Mouse (Mus musculus): ENCODE data around the gene Gdf7. TPM values are rescaled to one million over a fixed set of nuclear protein-coding genes. Genes with fewer than 3 reads are reported as not detected.

The Gdf7 gene
- polyA plus RNA-seq, 1 experiment from 2014 or later: not detected

DNA sequence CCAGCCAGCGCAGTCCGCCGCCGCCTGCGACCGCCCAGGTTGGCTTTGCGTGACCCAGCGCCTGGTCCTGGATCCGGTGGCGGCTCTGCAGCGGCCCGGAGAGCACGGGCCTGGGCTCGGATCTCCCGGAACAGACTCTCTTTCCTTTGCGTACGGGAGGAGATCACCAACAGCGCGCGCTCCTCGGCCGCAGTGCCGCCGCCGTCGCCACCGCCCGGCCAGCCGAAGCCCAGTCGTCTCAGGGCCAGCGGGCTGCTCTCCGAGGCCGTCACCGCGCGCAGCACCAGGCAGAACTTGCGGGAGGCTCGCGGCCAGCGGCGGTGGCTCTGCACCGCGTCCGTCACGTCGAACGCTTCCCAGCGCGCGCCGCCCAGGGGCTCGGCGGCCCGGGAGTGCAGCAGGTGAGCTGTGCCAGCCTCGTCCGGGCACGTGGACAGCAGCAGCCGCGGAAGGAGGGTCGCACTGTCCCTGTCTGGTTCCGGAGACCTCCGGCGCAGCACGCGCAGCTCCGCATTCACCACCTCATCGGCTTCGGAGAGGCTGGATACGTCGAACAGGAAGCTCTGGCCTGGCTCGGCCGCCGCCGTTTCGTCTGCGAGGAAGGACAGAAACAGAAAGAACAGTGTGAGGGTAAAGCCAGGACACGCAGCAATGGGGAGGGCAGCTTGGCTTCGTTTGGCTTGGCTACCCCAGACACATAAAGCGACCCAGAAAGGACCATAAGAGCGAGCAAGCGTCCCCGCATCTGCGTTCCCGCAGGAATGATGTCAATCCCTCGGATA lies 3.2 kb downstream of the Gdf7 start:
- WGBS: 2% methylated on average over 79 of the region's 85 CpGs
- peaks cover 3% of the 10 kb centered on the region; the same call in 1 of the 2 replicates for H3K4me1 ChIP-seq (ENCODE audit: control insufficient read depth, insufficient read depth, low read length)
- H3K9me3 ChIP-seq (ENCODE audit: control insufficient read depth, low read depth, low read length): no peaks in the 10 kb centered on the region
- no peak overlapping the region for H3K9ac ChIP-seq (replicated peaks; ENCODE audit: low read depth, low read length)
- H3K27ac ChIP-seq (ENCODE audit: low read length): no peak overlapping the region
- H3K4me3 ChIP-seq (ENCODE audit: low read depth, low read length): peak overlapping the region; percentile 31
- ATAC-seq (ENCODE audit: insufficient number of reproducible peaks, insufficient read depth, low FRiP score, low read depth): no peak; the same call in 1 of the 2 replicates
- peaks cover 59% of the 10 kb centered on the region for H3K27me3 ChIP-seq (ENCODE audit: control insufficient read depth, insufficient read depth, low read length)
- H3K4me2 ChIP-seq (replicated peaks; ENCODE audit: low read depth, low read length): peak overlapping the region; percentile 56
- no peaks in the 10 kb centered on the region for H3K36me3 ChIP-seq (ENCODE audit: control insufficient read depth, insufficient read depth, low read length)

DNA sequence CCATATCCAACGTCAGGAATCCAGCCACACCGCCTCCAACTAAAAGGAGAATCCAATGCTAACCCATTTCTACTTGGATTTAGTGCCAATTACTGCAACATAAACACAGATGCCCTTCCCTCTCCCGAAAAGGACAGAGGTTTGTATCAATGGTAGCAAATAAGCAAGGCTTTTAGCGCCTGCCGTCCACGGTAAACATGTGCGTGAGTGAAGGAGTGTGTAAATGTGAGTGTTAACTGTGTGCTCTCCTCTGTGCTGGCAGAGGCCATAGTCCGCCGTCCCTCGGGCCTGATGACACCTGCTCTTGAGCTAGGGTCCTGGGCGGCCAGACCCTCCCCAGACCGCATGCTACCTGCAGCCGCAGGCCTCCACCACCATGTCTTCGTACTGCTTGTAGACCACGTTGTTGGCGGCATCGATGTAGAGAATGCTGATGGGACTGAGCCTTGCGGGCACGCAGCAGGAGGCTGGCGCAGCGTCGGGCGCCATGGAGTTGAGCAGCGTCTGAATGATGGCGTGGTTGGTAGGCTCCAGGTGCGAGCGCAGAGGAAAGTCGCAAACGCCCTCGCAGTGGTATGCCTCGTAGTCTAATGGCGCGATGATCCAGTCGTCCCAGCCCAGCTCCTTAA lies 4.1 kb downstream of the Gdf7 start:
- Histone ChIP-seq H3K4me3 (ENCODE audit: low read depth, low read length) (peak overlapping the region; percentile 31), H3K27ac (ENCODE audit: low read length) (no peak overlapping the region), H3K4me2 (replicated peaks; ENCODE audit: low read depth, low read length) (peak overlapping the region; percentile 56), H3K9ac (replicated peaks; ENCODE audit: low read depth, low read length) (no peak overlapping the region), H3K27me3 (ENCODE audit: control insufficient read depth, insufficient read depth, low read length) (peaks cover 52% of the 10 kb centered on the region), H3K9me3 (ENCODE audit: control insufficient read depth, low read depth, low read length) (no peaks in the 10 kb centered on the region), H3K4me1 (ENCODE audit: control insufficient read depth, insufficient read depth, low read length) (peaks cover 3% of the 10 kb centered on the region; the same call in 1 of the 2 replicates), H3K36me3 (ENCODE audit: control insufficient read depth, insufficient read depth, low read length) (no peaks in the 10 kb centered on the region)
- ATAC-seq (ENCODE audit: insufficient number of reproducible peaks, insufficient read depth, low FRiP score, low read depth): no peak
- WGBS: 9% methylated on average over 34 of the region's 34 CpGs

DNA sequence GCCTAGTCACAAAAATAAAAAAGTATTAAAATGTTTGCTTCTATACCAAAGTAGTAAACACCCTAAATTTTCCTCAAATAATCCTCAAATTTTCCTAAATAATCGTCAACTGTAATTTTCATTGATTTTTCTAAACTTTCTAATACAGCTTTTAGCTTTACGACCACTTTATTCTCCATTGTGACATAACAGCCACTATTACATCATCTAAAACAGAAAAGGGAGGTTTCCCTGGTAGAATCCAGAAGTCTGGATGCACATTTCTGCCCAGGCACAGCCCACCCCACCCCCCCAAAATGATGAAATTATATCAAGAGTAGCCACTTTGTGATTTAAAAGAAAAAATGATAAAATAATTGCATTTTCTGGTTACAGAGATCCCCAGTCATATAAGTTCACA lies 5.6 kb downstream of the Gdf7 start:
- 90% methylated on average over 2 of the region's 2 CpGs for WGBS

DNA sequence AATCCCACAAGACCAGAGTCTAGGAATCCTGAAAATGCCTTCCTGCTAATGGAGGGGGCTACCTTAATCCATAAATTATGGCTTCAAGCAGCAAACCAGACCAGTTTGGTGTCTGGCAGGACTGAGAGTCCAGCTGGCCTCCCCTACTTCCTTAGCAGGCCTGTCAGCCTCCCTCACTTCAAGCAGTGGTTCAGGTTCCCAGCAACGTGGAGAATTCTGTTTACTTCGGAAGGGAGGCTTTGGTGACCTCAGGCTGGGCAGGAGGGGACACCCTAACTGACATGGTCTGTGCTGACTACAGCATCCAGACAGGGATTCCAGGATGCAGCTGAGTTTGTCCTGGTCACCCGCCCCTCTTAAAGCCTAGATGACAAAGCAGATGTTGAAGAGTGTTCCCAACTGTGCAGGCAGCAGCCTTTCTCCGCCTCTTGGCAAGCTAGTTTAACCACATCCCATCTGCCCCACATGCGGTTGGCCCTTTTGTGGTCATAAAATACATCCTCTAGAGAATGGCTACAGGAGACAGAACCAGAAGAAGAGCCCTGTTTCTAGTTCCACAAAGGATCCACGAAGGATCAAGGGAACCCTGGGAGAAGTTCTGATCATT lies 6.3 kb downstream of the Gdf7 start:
- Histone ChIP-seq H3K4me1 (ENCODE audit: control insufficient read depth, insufficient read depth, low read length) (no peaks in the 10 kb centered on the region), H3K4me3 (ENCODE audit: low read depth, low read length) (no peak overlapping the region), H3K9ac (replicated peaks; ENCODE audit: low read depth, low read length) (no peak overlapping the region), H3K36me3 (ENCODE audit: control insufficient read depth, insufficient read depth, low read length) (no peaks in the 10 kb centered on the region), H3K27ac (ENCODE audit: low read length) (no peak overlapping the region), H3K27me3 (ENCODE audit: control insufficient read depth, insufficient read depth, low read length) (peaks cover 32% of the 10 kb centered on the region), H3K4me2 (replicated peaks; ENCODE audit: low read depth, low read length) (no peak overlapping the region), H3K9me3 (ENCODE audit: control insufficient read depth, low read depth, low read length) (no peaks in the 10 kb centered on the region)
- ATAC-seq (ENCODE audit: insufficient number of reproducible peaks, insufficient read depth, low FRiP score, low read depth): no peak
- WGBS: 48% methylated on average over 6 of the region's 6 CpGs

More for the DNA sequence above, 5.6 kb downstream of the Gdf7 start:
- no peaks in the 10 kb centered on the region for H3K4me1 ChIP-seq (ENCODE audit: control insufficient read depth, insufficient read depth, low read length)
- no peaks in the 10 kb centered on the region for H3K9me3 ChIP-seq (ENCODE audit: control insufficient read depth, low read depth, low read length)
- no peaks in the 10 kb centered on the region for H3K36me3 ChIP-seq (ENCODE audit: control insufficient read depth, insufficient read depth, low read length)
- no peak overlapping the region for H3K4me3 ChIP-seq (ENCODE audit: low read depth, low read length)
- H3K9ac ChIP-seq (replicated peaks; ENCODE audit: low read depth, low read length): no peak overlapping the region
- no peak overlapping the region for H3K4me2 ChIP-seq (replicated peaks; ENCODE audit: low read depth, low read length)
- peaks cover 40% of the 10 kb centered on the region for H3K27me3 ChIP-seq (ENCODE audit: control insufficient read depth, insufficient read depth, low read length)
- no peak for ATAC-seq (ENCODE audit: insufficient number of reproducible peaks, insufficient read depth, low FRiP score, low read depth)
- no peak overlapping the region for H3K27ac ChIP-seq (ENCODE audit: low read length)

DNA sequence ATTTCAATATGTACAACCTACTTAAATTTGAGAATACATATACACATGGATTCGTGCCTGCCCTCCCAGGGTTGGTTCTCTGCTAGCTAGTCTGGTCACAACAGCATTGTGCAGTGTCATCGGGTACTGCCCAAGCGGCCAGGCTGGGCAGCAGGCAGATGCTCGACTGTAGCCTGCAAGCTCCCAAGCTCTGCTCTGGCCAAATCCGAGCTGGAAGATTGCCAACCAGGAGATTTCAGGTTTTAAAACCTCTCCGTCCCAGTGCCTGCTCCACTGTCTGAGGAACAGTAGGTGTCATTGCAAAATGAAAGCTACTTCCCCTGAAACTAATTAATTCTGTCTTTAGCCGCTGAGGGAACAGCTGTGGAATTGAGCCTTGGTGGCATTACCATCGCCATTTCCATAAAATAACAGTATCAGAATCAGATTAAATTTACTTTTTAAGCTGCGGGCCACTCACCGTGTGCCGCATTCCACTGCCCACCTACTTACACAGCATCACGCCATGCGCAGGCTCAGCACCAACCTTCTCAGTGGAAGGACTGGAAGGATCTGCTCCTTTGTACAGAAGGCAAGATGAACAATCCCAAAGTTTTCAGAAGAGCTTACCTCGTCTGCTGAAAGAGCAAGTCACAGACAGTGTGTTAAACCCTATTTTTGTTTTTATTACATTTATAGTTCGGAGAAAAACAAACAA lies 10.4 kb downstream of the Gdf7 start:
- H3K4me1 ChIP-seq (ENCODE audit: control insufficient read depth, insufficient read depth, low read length): no peaks in the 10 kb centered on the region
- H3K36me3 ChIP-seq (ENCODE audit: control insufficient read depth, insufficient read depth, low read length): no peaks in the 10 kb centered on the region
- no peak overlapping the region for H3K4me2 ChIP-seq (replicated peaks; ENCODE audit: low read depth, low read length)
- H3K4me3 ChIP-seq (ENCODE audit: low read depth, low read length): no peak overlapping the region
- no peak for ATAC-seq (ENCODE audit: insufficient number of reproducible peaks, insufficient read depth, low FRiP score, low read depth)
- 70% methylated on average over 15 of the region's 15 CpGs for WGBS
- H3K27me3 ChIP-seq (ENCODE audit: control insufficient read depth, insufficient read depth, low read length): 0 out of 2 replicates have a peak, but pooled peaks cover 3% of the 10 kb centered on the region
- H3K27ac ChIP-seq (ENCODE audit: low read length): no peak overlapping the region
- no peaks in the 10 kb centered on the region for H3K9me3 ChIP-seq (ENCODE audit: control insufficient read depth, low read depth, low read length)
- no peak overlapping the region for H3K9ac ChIP-seq (replicated peaks; ENCODE audit: low read depth, low read length)

DNA sequence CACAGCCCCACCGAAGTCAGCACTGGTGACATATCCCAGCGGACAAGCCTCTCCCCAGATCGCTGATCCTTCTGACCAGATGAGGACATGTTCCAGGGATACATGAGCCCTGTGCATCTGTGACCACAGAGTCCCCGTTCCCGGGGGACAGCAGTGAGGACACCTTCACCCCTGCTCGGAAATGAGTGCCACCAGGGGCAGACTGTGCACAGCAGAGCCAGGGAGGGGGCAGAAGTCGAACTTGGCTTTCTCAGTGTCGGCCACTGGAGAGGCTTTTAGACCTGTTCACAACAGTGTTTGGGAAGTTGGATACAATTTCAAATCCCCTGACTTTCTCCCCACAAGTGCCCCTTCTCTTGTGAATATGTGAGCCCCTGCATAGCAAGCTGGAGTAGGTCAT lies 12.3 kb downstream of the Gdf7 start:
- ATAC-seq (ENCODE audit: insufficient number of reproducible peaks, insufficient read depth, low FRiP score, low read depth): no peak
- H3K27me3 ChIP-seq (ENCODE audit: control insufficient read depth, insufficient read depth, low read length): no peaks in the 10 kb centered on the region
- no peak overlapping the region for H3K27ac ChIP-seq (ENCODE audit: low read length)
- no peaks in the 10 kb centered on the region for H3K4me1 ChIP-seq (ENCODE audit: control insufficient read depth, insufficient read depth, low read length)
- no peak overlapping the region for H3K4me2 ChIP-seq (replicated peaks; ENCODE audit: low read depth, low read length)
- H3K36me3 ChIP-seq (ENCODE audit: control insufficient read depth, insufficient read depth, low read length): no peaks in the 10 kb centered on the region
- H3K4me3 ChIP-seq (ENCODE audit: low read depth, low read length): no peak overlapping the region
- no peaks in the 10 kb centered on the region for H3K9me3 ChIP-seq (ENCODE audit: control insufficient read depth, low read depth, low read length)
- no peak overlapping the region for H3K9ac ChIP-seq (replicated peaks; ENCODE audit: low read depth, low read length)
- 91% methylated on average over 8 of the region's 8 CpGs for WGBS

DNA sequence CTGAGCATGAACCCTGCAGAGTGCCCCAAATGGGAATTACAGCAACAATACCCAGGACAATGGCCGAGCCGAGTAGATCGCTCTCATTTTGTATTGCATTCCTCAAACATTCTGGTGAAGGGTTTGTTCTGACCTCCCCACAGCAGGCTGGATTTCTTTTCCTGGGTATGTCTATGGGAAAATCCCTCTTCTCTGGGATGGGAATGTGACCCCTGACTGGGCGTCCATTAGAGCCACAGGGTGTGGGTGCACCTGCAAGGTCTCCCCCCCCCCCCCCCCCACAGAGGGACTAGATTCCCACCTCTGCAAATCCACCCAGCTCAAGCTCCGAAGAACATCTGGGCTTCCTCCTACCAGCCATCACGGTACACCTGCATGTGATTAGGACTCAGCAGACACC lies 12.7 kb downstream of the Gdf7 start:
- Histone ChIP-seq H3K9me3 (ENCODE audit: control insufficient read depth, low read depth, low read length) (no peaks in the 10 kb centered on the region), H3K4me2 (replicated peaks; ENCODE audit: low read depth, low read length) (no peak overlapping the region), H3K4me3 (ENCODE audit: low read depth, low read length) (no peak overlapping the region), H3K27me3 (ENCODE audit: control insufficient read depth, insufficient read depth, low read length) (no peaks in the 10 kb centered on the region), H3K4me1 (ENCODE audit: control insufficient read depth, insufficient read depth, low read length) (no peaks in the 10 kb centered on the region), H3K27ac (ENCODE audit: low read length) (no peak overlapping the region), H3K36me3 (ENCODE audit: control insufficient read depth, insufficient read depth, low read length) (no peaks in the 10 kb centered on the region), H3K9ac (replicated peaks; ENCODE audit: low read depth, low read length) (no peak overlapping the region)
- WGBS: 78% methylated on average over 6 of the region's 6 CpGs
- ATAC-seq (ENCODE audit: insufficient number of reproducible peaks, insufficient read depth, low FRiP score, low read depth): no peak

DNA sequence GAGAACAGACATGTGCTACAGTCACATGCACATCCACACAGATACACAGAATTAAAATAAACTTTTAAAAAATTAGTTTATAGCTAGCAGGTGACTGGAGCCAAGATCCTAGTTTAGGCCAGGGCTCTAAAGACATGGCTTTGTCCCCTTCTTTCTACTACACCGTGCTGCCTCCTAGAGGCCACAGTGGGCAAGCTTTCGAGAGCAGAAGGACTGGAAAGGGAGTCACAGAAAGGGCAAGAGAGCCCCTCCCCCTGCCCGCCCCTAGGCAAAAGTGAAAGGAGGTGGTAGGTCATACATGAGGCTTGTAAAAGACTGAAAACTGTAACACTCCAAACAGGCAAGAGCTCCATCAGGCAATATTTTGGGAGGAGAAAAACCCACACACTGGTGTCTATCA lies 13.8 kb downstream of the Gdf7 start:
- H3K36me3 ChIP-seq (ENCODE audit: control insufficient read depth, insufficient read depth, low read length): no peaks in the 10 kb centered on the region
- no peaks in the 10 kb centered on the region for H3K27me3 ChIP-seq (ENCODE audit: control insufficient read depth, insufficient read depth, low read length)
- ATAC-seq (ENCODE audit: insufficient number of reproducible peaks, insufficient read depth, low FRiP score, low read depth): no peak
- H3K9me3 ChIP-seq (ENCODE audit: control insufficient read depth, low read depth, low read length): no peaks in the 10 kb centered on the region
- H3K9ac ChIP-seq (replicated peaks; ENCODE audit: low read depth, low read length): no peak overlapping the region
- H3K4me1 ChIP-seq (ENCODE audit: control insufficient read depth, insufficient read depth, low read length): no peaks in the 10 kb centered on the region
- H3K27ac ChIP-seq (ENCODE audit: low read length): no peak overlapping the region
- no peak overlapping the region for H3K4me3 ChIP-seq (ENCODE audit: low read depth, low read length)
- WGBS: 67% methylated on average over 3 of the region's 3 CpGs
- no peak overlapping the region for H3K4me2 ChIP-seq (replicated peaks; ENCODE audit: low read depth, low read length)
